Mouse (Mus musculus) heart, adult 2 months (tissue): ENCODE results near the gene Tnfaip8l1.

ENCODE experiments used
- CTCF ChIP-seq: fragments of 200-600 bp; IDR thresholded peaks from 2 replicates; pipeline ENCODE4 v1.8.1; 2022; ENCODE audit warnings: antibody characterized with exemption, mild to moderate bottlenecking, moderate library complexity
- EP300 ChIP-seq: fragments of 200-500 bp; IDR thresholded peaks from 2 replicates; pipeline ENCODE4 v1.6.1; 2011; ENCODE audit warnings: low read depth, low read length, control low read depth; ENCODE audit not compliant: insufficient read depth
- POLR2A ChIP-seq: fragments of 200-500 bp; IDR thresholded peaks from 2 replicates; pipeline ENCODE4 v1.6.1; 2011; ENCODE audit warnings: mild to moderate bottlenecking, low read depth, low read length, control low read depth; ENCODE audit not compliant: insufficient read depth

DNA sequence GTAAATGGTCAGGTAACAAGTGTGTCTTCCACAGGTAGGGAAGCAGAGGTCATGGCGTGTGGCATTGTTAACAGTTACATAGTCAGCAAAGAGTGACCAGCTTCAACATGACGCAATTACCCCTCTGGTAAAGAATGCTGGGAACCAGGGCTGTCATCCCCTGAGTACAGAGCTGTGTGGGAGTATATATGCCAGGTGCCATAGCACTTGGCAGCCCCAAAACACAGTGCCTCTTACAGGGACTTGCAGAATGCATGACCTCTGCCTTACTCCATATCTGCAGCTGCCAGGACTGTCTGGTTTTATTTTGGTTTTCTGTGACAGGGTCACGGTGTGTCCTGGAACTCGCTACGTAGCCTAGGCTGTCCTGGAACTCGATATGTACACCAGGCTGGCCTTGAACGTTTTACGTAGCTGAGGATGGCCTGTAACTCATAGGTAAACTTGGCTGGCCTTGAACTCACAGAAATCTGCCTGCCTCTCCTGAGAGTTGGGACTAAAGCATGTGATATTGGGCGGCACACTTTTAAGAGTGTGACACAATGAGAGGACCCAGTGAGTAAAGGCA lies 45.8 kb downstream of the Tnfaip8l1 start:
- TF ChIP-seq CTCF: no peak
- no peak for TF ChIP-seq EP300
- TF ChIP-seq POLR2A: no peak
